In genomic region chr10:117559615-117560395, GRCm38 (mm10) we compare ENCODE assay signal across 12 mouse cellular contexts.
DNase-seq lines count a peak whose midpoint lies in the region; ATAC-seq and TF ChIP-seq lines count a peak whose summit lies in the region.
"Had no signal": no experiment of that assay in that cellular context is flagged by ENCODE, and none has a peak within 500 bp of the region (broad histone marks: within the 10 kb centered on the region; RNA-seq: fewer than 3 reads in every experiment).

No protein-coding gene starts in this region.

- no peak for TF ChIP-seq CTCF in Patski (IDR thresholded peaks at IDR 0.05)

- H3K36me3 ChIP-seq in limb, embryonic 14.5 days (ENCODE audit: control insufficient read depth, insufficient read depth, low read length), result no peaks in the 10 kb centered on the region
- H3K36me3 ChIP-seq in limb, embryonic 10.5 days, result no peaks in the 10 kb centered on the region
- no peaks in the 10 kb centered on the region for H3K36me3 ChIP-seq in embryonic facial prominence, embryonic 13.5 days

- peak; percentile 62; the same call in 1 of the 2 replicates for ATAC-seq in limb, embryonic 14.5 days (ENCODE audit: low FRiP score, low read depth)
- no peak for ATAC-seq in Patski
- ATAC-seq in embryonic facial prominence, embryonic 13.5 days (ENCODE audit: insufficient number of reproducible peaks, insufficient read depth, low FRiP score, low TSS enrichment, low read depth), result no peak

- peaks cover 7% of the 10 kb centered on the region; the same call in 1 of the 2 replicates for H3K4me1 ChIP-seq in limb, embryonic 14.5 days (ENCODE audit: control insufficient read depth, insufficient read depth, low read length)
- peaks cover 54% of the 10 kb centered on the region for H3K4me1 ChIP-seq in limb, embryonic 10.5 days
- peaks cover 23% of the 10 kb centered on the region for H3K4me1 ChIP-seq in embryonic facial prominence, embryonic 13.5 days

- H3K4me2 ChIP-seq in limb, embryonic 14.5 days (replicated peaks; ENCODE audit: low read depth, low read length, severe bottlenecking), result no peak overlapping the region
- H3K4me2 ChIP-seq in embryonic facial prominence, embryonic 13.5 days, result peak overlapping the region; percentile 26
- H3K4me2 ChIP-seq: liver, embryonic 11.5 days had no signal

- CTCF ChIA-PET in Patski (lab: Charles Lee), result interaction anchor here (0.6 to 1.6 kb wide), 3 partner anchors 9 to 1003 kb away, joined by 3 to 5 read pairs (median 3); no protein-coding TSS in a partner anchor

- H3K9ac ChIP-seq in limb, embryonic 14.5 days (ENCODE audit: low read depth, low read length, severe bottlenecking), result no peak overlapping the region
- H3K9ac ChIP-seq in embryonic facial prominence, embryonic 13.5 days, result 0 out of 2 replicates have a peak overlapping the region, but pooled peaks have one; percentile 6

- H3K27ac ChIP-seq in limb, embryonic 14.5 days (replicated peaks; ENCODE audit: low read depth, low read length), result no peak overlapping the region
- H3K27ac ChIP-seq in limb, embryonic 10.5 days, result no peak overlapping the region
- H3K27ac ChIP-seq in embryonic facial prominence, embryonic 13.5 days, result no peak overlapping the region
- H3K27ac ChIP-seq: heart, adult 2 months had no signal

- WGBS in limb, embryonic 14.5 days, result 39% methylated on average over 17 of the region's 17 CpGs
- WGBS in limb, embryonic 10.5 days, result 70% methylated on average over 17 of the region's 17 CpGs
- WGBS in embryonic facial prominence, embryonic 13.5 days, result 38% methylated on average over 17 of the region's 17 CpGs

- H3K4me3 ChIP-seq in limb, embryonic 14.5 days (replicated peaks; ENCODE audit: low read length), result no peak overlapping the region
- H3K4me3 ChIP-seq in limb, embryonic 10.5 days, result no peak overlapping the region
- no peak overlapping the region for H3K4me3 ChIP-seq in embryonic facial prominence, embryonic 13.5 days
- H3K4me3 ChIP-seq: heart, adult 2 months had no signal

- POLR2A ChIA-PET in Patski (lab: Charles Lee), result no interaction called here

- in situ Hi-C loops in Patski (cut with MboI; ENCODE audit: low pct_unique_long_range_greater_than_20kb), result no loop called here

- H3K27me3 ChIP-seq in limb, embryonic 14.5 days (ENCODE audit: control insufficient read depth, insufficient read depth, low read length), result no peaks in the 10 kb centered on the region
- H3K27me3 ChIP-seq in limb, embryonic 10.5 days (ENCODE audit: low read depth, poor library complexity, severe bottlenecking), result no peaks in the 10 kb centered on the region
- no peaks in the 10 kb centered on the region for H3K27me3 ChIP-seq in Patski
- H3K27me3 ChIP-seq in embryonic facial prominence, embryonic 13.5 days, result peaks cover 4% of the 10 kb centered on the region; the same call in 1 of the 2 replicates

- H3K9me3 ChIP-seq in limb, embryonic 14.5 days (ENCODE audit: control insufficient read depth, low read length), result no peaks in the 10 kb centered on the region
- H3K9me3 ChIP-seq in limb, embryonic 10.5 days (replicated peaks), result no peaks in the 10 kb centered on the region
- H3K9me3 ChIP-seq in embryonic facial prominence, embryonic 13.5 days, result no peaks in the 10 kb centered on the region

- DNase-seq in limb, embryonic 14.5 days (ENCODE audit: low spot score), result peak; percentile 45
- no peak for DNase-seq in limb, embryonic 10.5 days (ENCODE audit: low spot score)
- peak; percentile 15 for DNase-seq in Patski (ENCODE audit: low read depth, low spot score)
- DNase-seq in spleen, adult 18-20 months, result peak; percentile 40 to 57
- no peak for DNase-seq in ovary, postnatal 14 days (ENCODE audit: low spot score)
- DNase-seq in cerebellum, adult 11-12 months, result no peak
- DNase-seq: cerebellum, postnatal 36 days; heart, postnatal 36 days; lung, postnatal 4 days had no signal

- TF ChIP-seq POLR2A in limb, embryonic 14.5 days (IDR thresholded peaks at IDR 0.05; ENCODE audit: borderline replicate concordance, extremely low read depth, insufficient read depth, insufficient read length), result no peak

Comparison
In these comparisons a context has a peak if more than half of its experiments do, and no peak if none do; other contexts are left out.
1. DNase-seq: peak in limb, embryonic 14.5 days (single experiment), Patski (single experiment) and spleen, adult 18-20 months (2 of 2); none in limb, embryonic 10.5 days (single experiment), ovary, postnatal 14 days (single experiment) and cerebellum, adult 11-12 months (single experiment).